Mouse (Mus musculus): ENCODE data around the gene Sh2b1. TPM values are rescaled to one million over a fixed set of nuclear protein-coding genes. Genes with fewer than 3 reads are reported as not detected.

Sh2b1 gene
- total and polyA plus RNA-seq, 3 experiments: 8.9 to 61.5 (median 24.6) TPM

DNA sequence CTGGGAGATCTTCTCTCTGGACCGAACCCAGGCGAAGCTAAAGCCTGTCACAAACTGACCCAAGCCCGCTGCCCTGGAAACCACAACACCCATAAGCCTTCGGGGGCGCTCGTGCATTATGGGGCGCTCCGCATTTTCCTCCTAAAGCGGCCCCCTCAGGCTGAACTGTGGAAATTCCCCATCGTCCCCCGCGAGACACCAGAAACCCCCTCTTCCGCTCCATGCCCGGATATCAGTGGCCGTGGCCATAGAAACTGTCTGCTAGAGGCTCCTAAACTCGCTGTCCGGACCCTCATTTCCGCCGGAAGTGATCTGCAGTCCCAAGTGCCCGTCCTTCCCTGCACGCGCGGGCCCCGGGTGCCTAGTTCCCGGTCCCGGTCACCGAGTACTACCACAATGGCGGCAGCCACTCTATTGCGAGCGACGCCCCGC is 11.8 kb upstream of the Sh2b1 start, which contains the start of gene Tufm:
Gene Tufm, plus strand, starts transcription at position 310 of the 432 bp plus-strand sequence.
- Histone ChIP-seq H3K4me3 (ENCODE audit: low read depth, low read length) (peak within 1 kb of the TSS; percentile 81), H3K4me1 (ENCODE audit: insufficient read depth, low read depth, low read length) (peaks cover 51% of the 10 kb centered on the region), H3K9me3 (replicated peaks) (no peaks in the 10 kb centered on the region), H3K36me3 (replicated peaks) (peaks cover 38% of the 10 kb centered on the region), H3K27me3 (ENCODE audit: insufficient read depth, low read length) (no peaks in the 10 kb centered on the region)
- TF ChIP-seq POLR2AphosphoS5 (IDR thresholded peaks at IDR 0.05; ENCODE audit: insufficient replicate concordance, low read depth, low read length) (no peak), TAL1 (conservative IDR thresholded peaks at IDR 0.05; ENCODE audit: low read depth, low read length) (no peak), CTCF (IDR thresholded peaks at IDR 0.05; ENCODE audit: low read depth, low read length) (no peak), GATA1 (IDR thresholded peaks at IDR 0.05; ENCODE audit: borderline replicate concordance, low read length) (no peak), GATA2 (IDR thresholded peaks at IDR 0.05; ENCODE audit: borderline replicate concordance, low read depth, low read length) (no peak)
- ATAC-seq (ENCODE audit: extremely low read depth, insufficient number of reproducible peaks, low FRiP score, poor library complexity, severe bottlenecking): peak; percentile 90
- DNase-seq (ENCODE audit: low spot score): peak; percentile 90

DNA sequence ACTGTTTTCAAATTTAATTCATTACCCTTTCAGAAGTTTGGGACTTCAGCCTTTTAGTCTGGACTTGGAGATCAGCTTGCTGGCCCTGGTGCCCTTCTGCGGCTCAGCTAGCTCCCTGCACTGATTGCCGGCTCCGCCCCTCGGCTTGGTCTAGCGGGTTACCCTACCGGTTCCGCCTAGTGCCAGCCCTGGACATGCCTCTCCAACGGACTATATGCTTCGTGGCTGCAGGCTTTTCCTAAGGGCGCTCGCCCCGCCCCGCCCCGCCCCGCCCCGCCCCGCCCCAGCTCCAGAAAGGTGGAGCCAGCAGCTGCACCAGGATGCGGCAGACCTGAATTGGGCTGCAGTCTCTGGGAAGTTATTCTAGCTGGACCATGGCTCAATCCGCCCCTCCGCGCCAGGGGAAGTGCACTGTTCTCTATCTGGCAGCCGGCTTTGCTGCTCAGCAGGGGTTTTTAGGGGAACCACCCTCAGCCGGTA is 7.2 kb upstream of the Sh2b1 start:
- DNase-seq (ENCODE audit: low spot score): peak; percentile 68
- H3K36me3 ChIP-seq (replicated peaks): no peaks in the 10 kb centered on the region
- no peaks in the 10 kb centered on the region; the same call in 1 of the 2 replicates for H3K9me3 ChIP-seq (replicated peaks)
- TF ChIP-seq GATA2 (IDR thresholded peaks at IDR 0.05; ENCODE audit: borderline replicate concordance, low read depth, low read length) (no peak), GATA1 (IDR thresholded peaks at IDR 0.05; ENCODE audit: borderline replicate concordance, low read length) (no peak), POLR2AphosphoS5 (IDR thresholded peaks at IDR 0.05; ENCODE audit: insufficient replicate concordance, low read depth, low read length) (no peak), TAL1 (conservative IDR thresholded peaks at IDR 0.05; ENCODE audit: low read depth, low read length) (no peak), CTCF (IDR thresholded peaks at IDR 0.05; ENCODE audit: low read depth, low read length) (no peak)
- H3K27me3 ChIP-seq (ENCODE audit: insufficient read depth, low read length): no peaks in the 10 kb centered on the region
- ATAC-seq (ENCODE audit: extremely low read depth, insufficient number of reproducible peaks, low FRiP score, poor library complexity, severe bottlenecking): peak; percentile 75
- H3K4me3 ChIP-seq (ENCODE audit: low read depth, low read length): peak overlapping the region; percentile 70; the same call in 1 of the 2 replicates
- H3K4me1 ChIP-seq (ENCODE audit: insufficient read depth, low read depth, low read length): peaks cover 18% of the 10 kb centered on the region

DNA sequence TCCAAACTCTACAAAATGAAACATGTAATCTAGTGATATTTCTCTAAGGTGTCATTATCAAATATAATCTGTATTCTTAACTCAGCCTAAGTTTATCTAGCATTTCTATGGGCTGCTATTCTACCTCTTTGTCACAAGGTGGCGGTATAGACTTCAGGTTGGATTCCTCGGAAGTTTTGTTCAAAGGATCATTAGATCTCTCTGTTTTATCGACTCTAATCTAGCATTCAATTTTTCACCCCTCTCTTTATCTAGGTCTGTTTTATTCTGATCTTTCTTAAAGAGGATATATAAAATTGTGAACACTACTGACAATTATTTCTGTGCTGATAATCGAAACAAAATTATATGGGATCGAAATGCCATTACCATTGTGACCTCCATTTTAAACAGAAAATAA is 6.5 kb upstream of the Sh2b1 start:
- no peak for DNase-seq (ENCODE audit: low spot score)
- TF ChIP-seq GATA2 (IDR thresholded peaks at IDR 0.05; ENCODE audit: borderline replicate concordance, low read depth, low read length) (no peak), GATA1 (IDR thresholded peaks at IDR 0.05; ENCODE audit: borderline replicate concordance, low read length) (no peak), CTCF (IDR thresholded peaks at IDR 0.05; ENCODE audit: low read depth, low read length) (peak; percentile 48; the same call in 1 of the 2 replicates), POLR2AphosphoS5 (IDR thresholded peaks at IDR 0.05; ENCODE audit: insufficient replicate concordance, low read depth, low read length) (no peak), TAL1 (conservative IDR thresholded peaks at IDR 0.05; ENCODE audit: low read depth, low read length) (no peak)
- Histone ChIP-seq H3K4me3 (ENCODE audit: low read depth, low read length) (no peak overlapping the region; the same call in 1 of the 2 replicates), H3K27me3 (ENCODE audit: insufficient read depth, low read length) (no peaks in the 10 kb centered on the region), H3K4me1 (ENCODE audit: insufficient read depth, low read depth, low read length) (peaks cover 20% of the 10 kb centered on the region), H3K36me3 (replicated peaks) (no peaks in the 10 kb centered on the region), H3K9me3 (replicated peaks) (no peaks in the 10 kb centered on the region; the same call in 1 of the 2 replicates)
- ATAC-seq (ENCODE audit: extremely low read depth, insufficient number of reproducible peaks, low FRiP score, poor library complexity, severe bottlenecking): no peak

GRCm38 (mm10) chr7:126474486-126474955 is 703 bp downstream of the Sh2b1 start:
- ATAC-seq (ENCODE audit: extremely low read depth, insufficient number of reproducible peaks, low FRiP score, poor library complexity, severe bottlenecking) (no peak), DNase-seq (ENCODE audit: low spot score) (no peak)
- Histone ChIP-seq H3K36me3 (replicated peaks) (peaks cover 43% of the 10 kb centered on the region), H3K9me3 (replicated peaks) (no peaks in the 10 kb centered on the region), H3K4me3 (ENCODE audit: low read depth, low read length) (peak overlapping the region; percentile 89), H3K4me1 (ENCODE audit: insufficient read depth, low read depth, low read length) (peaks cover 52% of the 10 kb centered on the region), H3K27me3 (ENCODE audit: insufficient read depth, low read length) (no peaks in the 10 kb centered on the region)
- TF ChIP-seq POLR2AphosphoS5 (IDR thresholded peaks at IDR 0.05; ENCODE audit: insufficient replicate concordance, low read depth, low read length) (no peak), TAL1 (conservative IDR thresholded peaks at IDR 0.05; ENCODE audit: low read depth, low read length) (no peak), GATA2 (IDR thresholded peaks at IDR 0.05; ENCODE audit: borderline replicate concordance, low read depth, low read length) (no peak), GATA1 (IDR thresholded peaks at IDR 0.05; ENCODE audit: borderline replicate concordance, low read length) (no peak), CTCF (IDR thresholded peaks at IDR 0.05; ENCODE audit: low read depth, low read length) (no peak)

- H3K27me3 ChIP-seq (ENCODE audit: insufficient read depth, low read length): no peaks in the 10 kb centered on the region
- peaks cover 52% of the 10 kb centered on the region for H3K4me1 ChIP-seq (ENCODE audit: insufficient read depth, low read depth, low read length)
- peak overlapping the region; percentile 89; the same call in 1 of the 2 replicates for H3K4me3 ChIP-seq (ENCODE audit: low read depth, low read length)
- ATAC-seq (ENCODE audit: extremely low read depth, insufficient number of reproducible peaks, low FRiP score, poor library complexity, severe bottlenecking): no peak
- no peaks in the 10 kb centered on the region for H3K9me3 ChIP-seq (replicated peaks)
- no peak for DNase-seq (ENCODE audit: low spot score)
- TF ChIP-seq GATA2 (IDR thresholded peaks at IDR 0.05; ENCODE audit: borderline replicate concordance, low read depth, low read length) (no peak), POLR2AphosphoS5 (IDR thresholded peaks at IDR 0.05; ENCODE audit: insufficient replicate concordance, low read depth, low read length) (no peak), TAL1 (conservative IDR thresholded peaks at IDR 0.05; ENCODE audit: low read depth, low read length) (no peak), CTCF (IDR thresholded peaks at IDR 0.05; ENCODE audit: low read depth, low read length) (no peak), GATA1 (IDR thresholded peaks at IDR 0.05; ENCODE audit: borderline replicate concordance, low read length) (no peak)
- H3K36me3 ChIP-seq (replicated peaks): peaks cover 53% of the 10 kb centered on the region
Observed at GRCm38 (mm10) chr7:126473470-126474086, 1.6 kb downstream of the Sh2b1 start.

- H3K9me3 ChIP-seq (replicated peaks): no peaks in the 10 kb centered on the region
- H3K4me3 ChIP-seq (ENCODE audit: low read depth, low read length): peak overlapping the region; percentile 27; the same call in 1 of the 2 replicates
- ATAC-seq (ENCODE audit: extremely low read depth, insufficient number of reproducible peaks, low FRiP score, poor library complexity, severe bottlenecking) (no peak), DNase-seq (ENCODE audit: low spot score) (no peak)
- H3K36me3 ChIP-seq (replicated peaks): peaks cover 61% of the 10 kb centered on the region
- H3K27me3 ChIP-seq (ENCODE audit: insufficient read depth, low read length): no peaks in the 10 kb centered on the region
- TF ChIP-seq GATA1 (IDR thresholded peaks at IDR 0.05; ENCODE audit: borderline replicate concordance, low read length) (no peak), POLR2AphosphoS5 (IDR thresholded peaks at IDR 0.05; ENCODE audit: insufficient replicate concordance, low read depth, low read length) (no peak)
- peaks cover 53% of the 10 kb centered on the region for H3K4me1 ChIP-seq (ENCODE audit: insufficient read depth, low read depth, low read length)
Observed at GRCm38 (mm10) chr7:126472713-126473112, 2.5 kb downstream of the Sh2b1 start.
